Mouse (Mus musculus) right cerebral cortex, postnatal 14 days (tissue): ENCODE data around the gene Ric1.

Experiments
- DNase-seq: peaks from one replicate; pipeline ENCODE4 v3.0.0; 2022

The Ric1 gene

GRCm38 (mm10) chr19:29521637-29522435 is at the start of gene Ric1:
Gene Ric1, plus strand, starts transcription at chr19:29522282.
- peak; percentile 86 for DNase-seq

- DNase-seq, result no peak
These were observed 49.7 kb upstream of the Ric1 start for GRCm38 (mm10) chr19:29472424-29472823.

GRCm38 (mm10) chr19:29472946-29473345 is 49.1 kb upstream of the Ric1 start:
- no peak for DNase-seq

- no peak for DNase-seq
These were observed 47.3 kb upstream of the Ric1 start for GRCm38 (mm10) chr19:29474803-29475202.

- no peak for DNase-seq
These were observed 46.9 kb upstream of the Ric1 start for GRCm38 (mm10) chr19:29475210-29475620.

DNA sequence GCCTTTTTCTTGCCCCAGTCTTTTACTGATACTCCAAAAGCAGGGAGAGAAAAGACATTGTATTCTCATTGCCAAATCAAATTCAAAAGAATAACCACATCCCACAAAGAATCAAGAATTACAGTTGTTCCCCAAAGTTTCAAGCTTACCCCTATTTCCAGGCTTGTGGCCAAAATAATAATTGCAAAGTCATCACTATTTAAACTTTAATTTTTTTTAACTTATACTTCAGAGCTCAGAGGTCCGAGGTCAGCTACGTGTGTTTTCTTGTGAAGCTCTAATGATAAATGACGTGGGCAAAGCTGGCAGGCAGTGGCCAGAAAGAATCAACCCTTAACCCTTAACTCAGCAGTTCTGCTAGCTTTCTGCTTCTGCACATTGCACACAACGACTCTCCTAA is 43.5 kb upstream of the Ric1 start:
- no peak for DNase-seq

GRCm38 (mm10) chr19:29481578-29481977 is 40.5 kb upstream of the Ric1 start:
- no peak for DNase-seq

GRCm38 (mm10) chr19:29482148-29482547 is 39.9 kb upstream of the Ric1 start:
- no peak for DNase-seq

- DNase-seq, result no peak
These were observed 39.4 kb upstream of the Ric1 start for GRCm38 (mm10) chr19:29482637-29483036.

DNA sequence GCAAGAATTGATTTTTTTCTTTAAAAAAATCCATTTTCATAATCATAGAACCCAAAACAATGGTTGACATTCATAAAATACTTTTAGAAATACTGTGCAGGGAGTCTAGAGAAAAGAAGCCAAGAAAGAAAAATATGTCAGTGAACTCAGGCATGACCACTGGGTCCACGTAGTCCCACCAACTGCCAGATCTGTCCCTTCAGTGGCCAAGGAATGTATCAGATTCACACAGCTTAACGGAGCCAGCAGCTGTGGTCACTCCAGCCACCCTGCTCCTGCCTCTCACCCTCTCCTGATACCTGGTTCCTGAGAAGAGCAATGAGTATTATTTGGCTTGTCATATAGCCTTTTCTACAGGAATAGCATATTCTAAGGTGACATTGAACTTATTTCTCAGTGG is 38.7 kb upstream of the Ric1 start:
- DNase-seq, result no peak

DNA sequence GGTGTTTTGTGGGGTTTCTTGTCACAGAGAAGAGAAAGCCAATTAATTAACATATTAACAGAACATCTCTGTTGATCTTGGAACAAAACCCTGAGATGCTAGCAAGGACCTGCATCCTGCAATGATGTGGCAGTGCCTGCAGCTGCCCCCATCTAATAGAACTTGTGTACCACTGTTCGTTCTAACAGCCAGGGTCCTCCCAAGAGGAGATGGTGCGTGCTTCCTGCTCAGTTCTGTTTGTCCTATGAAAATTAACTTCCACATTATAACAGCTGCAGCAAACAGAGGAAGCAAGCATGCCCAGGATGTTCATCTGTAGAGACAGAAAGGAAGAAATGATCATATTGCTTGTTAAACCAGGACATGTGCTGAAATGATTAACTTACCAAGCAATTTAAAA is 37.5 kb upstream of the Ric1 start:
- no peak for DNase-seq

GRCm38 (mm10) chr19:29485257-29485948 is 36.7 kb upstream of the Ric1 start:
- no peak for DNase-seq

- no peak for DNase-seq
These were observed 35.4 kb upstream of the Ric1 start for GRCm38 (mm10) chr19:29486545-29487206.

DNA sequence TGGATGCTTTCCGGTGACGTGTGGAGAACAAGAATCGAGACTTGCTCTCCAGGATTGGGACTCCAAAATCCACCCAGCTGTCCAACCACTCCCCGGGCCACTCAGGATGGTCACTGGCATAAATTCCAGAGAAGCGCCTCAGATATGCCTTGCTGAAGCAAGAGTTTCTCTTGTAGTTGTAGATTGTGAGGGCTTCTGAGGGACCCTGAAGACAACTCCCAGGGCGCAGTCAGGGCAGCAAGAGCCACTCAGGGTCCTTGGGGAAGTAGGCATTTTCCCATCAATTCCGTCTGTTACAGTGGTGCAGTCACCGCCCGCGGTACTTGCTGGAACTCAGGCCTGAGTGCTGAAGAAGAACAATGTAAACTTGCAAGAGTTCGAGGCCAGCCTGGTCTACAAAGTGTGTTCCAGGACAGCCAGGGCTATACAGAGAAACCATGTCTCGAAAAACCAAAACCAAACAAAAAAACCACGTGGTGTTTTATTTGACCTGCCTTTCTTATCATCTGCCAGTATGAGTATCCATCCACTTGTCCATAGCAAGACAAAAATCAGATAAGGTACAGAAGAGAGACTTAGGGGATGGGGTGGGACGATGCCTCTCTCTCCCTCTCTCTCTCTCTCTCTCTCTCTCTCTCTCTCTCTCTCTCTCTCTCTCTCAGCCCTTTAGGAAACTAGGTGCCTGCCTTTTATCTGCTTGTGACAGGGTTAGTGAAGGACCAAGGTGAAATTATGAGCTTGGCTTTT is 34.6 kb upstream of the Ric1 start:
- DNase-seq, result no peak

GRCm38 (mm10) chr19:29488073-29488390 is 34.0 kb upstream of the Ric1 start:
- DNase-seq, result no peak

GRCm38 (mm10) chr19:29488420-29488819 is 33.7 kb upstream of the Ric1 start:
- DNase-seq, result no peak

DNA sequence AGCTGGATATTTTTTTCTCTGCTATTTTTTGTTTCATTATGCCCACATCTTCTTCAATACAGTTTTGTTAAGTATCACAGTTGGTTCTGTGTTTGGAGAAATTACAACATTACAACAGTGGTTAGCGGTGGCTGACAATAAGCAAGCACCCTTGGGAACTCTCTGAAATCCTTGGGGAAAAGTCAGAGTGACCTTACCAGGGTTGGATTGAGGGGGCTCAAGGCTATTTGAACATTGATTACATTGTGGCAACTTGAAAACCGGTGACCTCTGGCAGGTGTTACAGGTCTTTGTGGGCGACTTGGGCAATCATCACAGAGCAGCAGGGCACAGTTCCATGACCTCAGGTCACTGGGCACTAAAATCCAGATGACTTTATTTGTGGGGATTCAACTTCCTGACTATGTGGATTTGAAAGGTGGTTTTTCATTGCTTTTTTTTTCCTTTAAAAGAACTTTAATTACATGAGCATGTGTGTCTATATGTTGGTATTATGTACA is 32.2 kb upstream of the Ric1 start:
- no peak for DNase-seq

DNA sequence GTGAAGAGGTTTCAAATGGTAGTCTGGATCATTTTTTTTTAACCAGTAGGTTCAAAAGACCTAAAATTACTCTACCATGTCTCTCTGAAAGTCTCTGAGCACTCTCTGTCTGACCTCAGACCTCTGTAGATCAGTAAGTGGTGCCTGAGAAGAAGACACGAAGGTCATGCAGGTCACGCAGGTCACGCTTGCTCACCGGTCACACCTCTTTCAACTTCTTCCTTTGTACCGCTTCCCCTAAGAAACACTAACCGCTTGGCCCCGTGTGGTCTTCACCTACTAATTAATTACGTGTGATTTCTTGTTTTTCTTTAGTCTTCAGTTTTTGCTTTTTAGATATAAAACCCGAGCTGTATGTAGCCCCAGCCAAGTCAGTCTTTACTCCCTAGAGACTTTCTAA is 30.6 kb upstream of the Ric1 start:
- DNase-seq, result no peak

DNA sequence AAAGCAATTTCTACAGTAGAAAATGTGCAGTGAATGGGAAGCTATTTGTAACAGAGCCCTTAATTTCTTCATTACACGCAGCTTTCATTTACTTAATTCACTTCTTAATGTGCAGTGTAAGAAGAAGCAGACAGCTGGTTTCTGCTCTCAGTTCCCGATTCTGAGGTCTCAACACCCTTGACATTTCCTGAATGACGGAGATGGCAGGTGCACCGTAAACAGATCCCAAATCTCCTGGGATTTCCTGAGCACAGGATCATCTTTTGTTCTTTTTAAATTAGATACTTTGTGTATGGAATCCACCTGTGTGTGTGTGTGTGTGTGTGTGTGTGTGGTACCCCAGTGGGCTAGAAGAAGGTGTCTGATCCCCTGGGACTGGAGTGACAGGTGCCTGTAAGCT is 27.6 kb upstream of the Ric1 start:
- no peak for DNase-seq

- no peak for DNase-seq
These were observed 26.0 kb upstream of the Ric1 start for GRCm38 (mm10) chr19:29496001-29496597.

DNA sequence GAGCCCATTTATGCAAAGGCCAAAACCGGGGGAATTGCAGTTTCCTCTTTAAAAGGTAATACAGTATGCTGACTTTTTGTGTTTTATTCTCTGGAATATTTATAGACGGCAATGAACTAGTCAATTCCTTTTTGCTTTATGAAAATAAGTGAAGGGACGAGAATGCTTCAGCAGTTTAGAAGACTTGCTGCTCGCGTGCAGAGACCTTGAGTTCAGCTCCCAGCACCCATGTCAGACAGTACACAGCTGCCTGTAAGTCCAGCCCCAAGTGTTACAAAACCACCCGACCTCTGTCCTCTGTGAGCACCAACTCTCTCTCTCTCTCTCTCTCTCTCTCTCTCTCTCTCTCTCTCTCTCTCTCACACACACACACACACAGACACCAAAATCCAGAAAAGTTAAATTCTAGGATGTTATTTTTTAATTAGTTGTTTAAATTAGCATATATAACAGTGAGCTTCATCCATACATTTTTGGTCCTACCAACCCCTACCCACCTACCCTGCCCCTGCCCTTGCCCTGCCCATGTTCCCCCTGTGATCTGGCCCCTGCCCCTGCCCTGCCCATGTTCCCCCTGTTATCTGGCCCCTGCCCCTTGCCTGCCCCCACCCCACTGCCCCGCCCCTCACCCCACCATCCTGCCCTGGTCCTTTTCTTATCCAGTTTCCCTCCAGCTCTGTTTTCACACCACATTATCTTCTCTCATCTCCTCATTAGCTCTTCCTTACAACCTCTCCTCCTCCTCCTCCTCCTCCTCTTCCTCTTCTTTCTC is 25.1 kb upstream of the Ric1 start:
- no peak for DNase-seq

GRCm38 (mm10) chr19:29497874-29498273 is 24.2 kb upstream of the Ric1 start:
- DNase-seq, result no peak
